Mouse (Mus musculus) right cerebral cortex, postnatal 4 days (tissue): Measurements from ENCODE around the gene Syt17.
A peak's percentile ranks its signal among the peaks of the same experiment; 100 is the strongest.
"Not testable (repeated sequence)": the region's sequence is repeated elsewhere in the genome, so short reads cannot be mapped to it uniquely, and the experiment has no call there.

Experiments used
- DNase-seq: peaks from one replicate; pipeline ENCODE4 v3.0.0-alpha.2; 2022

Syt17 gene

GRCm38 (mm10) chr7:118376590-118376989 is 71.4 kb downstream of the Syt17 start:
- no peak for DNase-seq

GRCm38 (mm10) chr7:118375341-118375740 is 72.7 kb downstream of the Syt17 start:
- DNase-seq = no peak

GRCm38 (mm10) chr7:118371361-118371760 is 76.7 kb downstream of the Syt17 start:
- DNase-seq = no peak

GRCm38 (mm10) chr7:118369705-118370104 is 78.3 kb downstream of the Syt17 start:
- DNase-seq = no peak

GRCm38 (mm10) chr7:118365902-118366301 is 82.1 kb downstream of the Syt17 start:
- no peak for DNase-seq

- no peak for DNase-seq
These were observed 82.8 kb downstream of the Syt17 start for GRCm38 (mm10) chr7:118365251-118365650.

GRCm38 (mm10) chr7:118364353-118365007 is 83.5 kb downstream of the Syt17 start:
- DNase-seq = peak; percentile 66

GRCm38 (mm10) chr7:118363587-118364233 is 84.3 kb downstream of the Syt17 start:
- no peak for DNase-seq

GRCm38 (mm10) chr7:118362931-118363330 is 85.1 kb downstream of the Syt17 start:
- no peak for DNase-seq

- no peak for DNase-seq
These were observed 85.8 kb downstream of the Syt17 start for GRCm38 (mm10) chr7:118362258-118362657.

- DNase-seq = no peak
These were observed 89.0 kb downstream of the Syt17 start for GRCm38 (mm10) chr7:118358977-118359376.

- DNase-seq = not testable (repeated sequence)
These were observed 91.5 kb downstream of the Syt17 start for GRCm38 (mm10) chr7:118356410-118357005.

GRCm38 (mm10) chr7:118350840-118351239 is 97.2 kb downstream of the Syt17 start:
- DNase-seq = no peak

GRCm38 (mm10) chr7:118346943-118347342 is 101.1 kb downstream of the Syt17 start:
- DNase-seq = no peak

GRCm38 (mm10) chr7:118346432-118346831 is 101.6 kb downstream of the Syt17 start:
- DNase-seq = no peak

- no peak for DNase-seq
These were observed 102.6 kb downstream of the Syt17 start for GRCm38 (mm10) chr7:118345396-118345795.

- DNase-seq = no peak
These were observed 103.3 kb downstream of the Syt17 start for GRCm38 (mm10) chr7:118344701-118345100.
